Mouse (Mus musculus) forebrain, embryonic 16.5 days (tissue): ENCODE measurements around the gene Vps37b. TPM values are rescaled to one million over a fixed set of nuclear protein-coding genes. Genes with fewer than 3 reads are reported as not detected.
A peak's percentile ranks its signal among the peaks of the same experiment; 100 is the strongest.

Experiments used
- ATAC-seq: fragments of 200-750 bp; cut with Nextera tagmentation; 2 replicates; pipeline ENCODE4 v1.8.0; 2017; ENCODE audit warnings: mild to moderate bottlenecking, moderate library complexity
- H3K27ac ChIP-seq: fragments of 300-500 bp; sonication (generic); 2 replicates; pipeline ENCODE4 v1.5.1; 2014; ENCODE audit warnings: low read length, control low read depth
- H3K27me3 ChIP-seq: fragments of 300-500 bp; sonication (generic); replicated peaks from 2 replicates; pipeline ENCODE4 v1.6.1; 2014; ENCODE audit warnings: low read length; ENCODE audit not compliant: control insufficient read depth, insufficient read depth
- H3K36me3 ChIP-seq: fragments of 300-500 bp; sonication (generic); 2 replicates; pipeline ENCODE4 v1.6.1; 2014; ENCODE audit not compliant: control insufficient read depth, insufficient read depth
- H3K4me1 ChIP-seq: fragments of 300-500 bp; sonication (generic); replicated peaks from 2 replicates; pipeline ENCODE4 v1.6.1; 2014; ENCODE audit warnings: low read length; ENCODE audit not compliant: control insufficient read depth, insufficient read depth
- H3K4me2 ChIP-seq: fragments of 300-500 bp; sonication (generic); 2 replicates; pipeline ENCODE4 v1.6.1; 2014; ENCODE audit warnings: mild to moderate bottlenecking, low read length, control low read depth
- H3K4me3 ChIP-seq: fragments of 300-500 bp; sonication (generic); replicated peaks from 2 replicates; pipeline ENCODE4 v1.5.1; 2014; ENCODE audit warnings: mild to moderate bottlenecking, low read length, control low read depth
- H3K9ac ChIP-seq: fragments of 300-500 bp; sonication (generic); replicated peaks from 2 replicates; pipeline ENCODE4 v1.6.1; 2014; ENCODE audit warnings: low read depth, low read length, control low read depth
- H3K9me3 ChIP-seq: fragments of 300-500 bp; sonication (generic); 2 replicates; pipeline ENCODE4 v1.6.1; 2016; ENCODE audit warnings: low read length; ENCODE audit not compliant: control insufficient read depth
- WGBS: fragments of 180-500 bp; shearing (Covaris S2); extraction: QIAGEN DNeasy Blood & Tissue Kit; methylation state at CpG from one replicate; pipeline ENCODE4 v1.1.7; 2014; 5-methylcytosine and 5-hydroxymethylcytosine counted together
- polyA plus RNA-seq: library from polyadenylated mRNA; unstranded; fragments of >200 nt; fragmentation: Nextera tagmentation; extraction: Ambion mirVana; gene quantifications from 2 replicates; pipeline ENCODE4 v1.2.1, GENCODE M21; 2015

Gene Vps37b
- polyA plus RNA-seq, 1 experiment from 2014 or later, result 104 TPM

- Histone ChIP-seq H3K4me3 (no peak overlapping the region), H3K9me3 (no peaks in the 10 kb centered on the region), H3K4me2 (peak overlapping the region; percentile 12; the same call in 1 of the 2 replicates), H3K9ac (peak overlapping the region; percentile 11; the same call in 1 of the 2 replicates), H3K27ac (peak overlapping the region; percentile 41; the same call in 1 of the 2 replicates), H3K36me3 (no peaks in the 10 kb centered on the region), H3K4me1 (peaks cover 68% of the 10 kb centered on the region), H3K27me3 (no peaks in the 10 kb centered on the region)
- no peak for ATAC-seq
- 37% methylated on average over 5 of the region's 5 CpGs for WGBS
These were observed 5.5 kb downstream of the Vps37b start for GRCm38 (mm10) chr5:124026568-124026967.

DNA sequence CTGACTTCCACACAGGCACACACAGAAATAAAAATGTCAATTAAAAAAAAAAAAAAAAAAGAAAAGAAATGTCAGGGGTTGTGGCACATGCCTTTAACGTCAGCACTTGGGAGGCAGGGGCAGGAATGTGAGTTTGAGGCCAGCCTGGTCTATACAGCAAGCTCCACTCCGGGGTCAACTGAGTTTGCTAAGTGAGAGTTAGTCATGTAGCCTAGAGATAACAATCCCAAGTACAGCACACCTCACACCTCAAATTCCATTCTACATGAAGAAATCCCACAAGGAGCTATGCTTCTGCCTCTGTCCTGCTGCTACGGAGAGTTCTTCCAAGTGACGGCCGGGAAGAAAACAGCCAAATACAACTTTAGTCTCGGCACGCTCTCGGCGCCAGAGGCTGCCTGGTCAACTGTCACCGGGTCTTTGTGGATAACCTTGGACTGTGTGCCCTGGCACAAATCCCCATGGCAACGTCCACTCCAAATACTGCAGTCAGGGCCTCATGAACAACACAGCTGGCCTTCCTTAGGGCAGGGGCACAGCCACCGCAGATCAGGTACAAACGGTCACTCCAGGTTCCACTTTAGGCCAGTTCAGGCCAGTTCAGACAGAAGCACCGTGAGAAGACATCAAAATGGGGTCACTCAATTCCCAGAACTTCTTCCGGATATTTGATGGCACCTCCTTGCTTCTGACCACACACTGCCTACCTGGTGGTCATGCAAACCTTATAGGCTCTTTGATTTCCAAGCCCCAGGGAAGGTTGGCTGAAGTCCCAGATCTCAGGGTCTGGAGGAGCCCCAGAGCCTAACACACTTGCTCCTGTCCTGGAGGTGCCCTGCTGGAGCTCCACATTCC, 6.3 kb downstream of the Vps37b start:
- WGBS, result 74% methylated on average over 15 of the region's 15 CpGs
- Histone ChIP-seq H3K27ac (peak overlapping the region; percentile 41; the same call in 1 of the 2 replicates), H3K36me3 (no peaks in the 10 kb centered on the region), H3K9ac (peak overlapping the region; percentile 11), H3K4me1 (peaks cover 68% of the 10 kb centered on the region), H3K4me2 (peak overlapping the region; percentile 12; the same call in 1 of the 2 replicates), H3K9me3 (no peaks in the 10 kb centered on the region), H3K27me3 (no peaks in the 10 kb centered on the region), H3K4me3 (no peak overlapping the region)
- ATAC-seq, result no peak

- H3K27me3 ChIP-seq, result no peaks in the 10 kb centered on the region
- peaks cover 68% of the 10 kb centered on the region for H3K4me1 ChIP-seq
- no peak overlapping the region for H3K9ac ChIP-seq
- H3K27ac ChIP-seq, result no peak overlapping the region
- H3K4me3 ChIP-seq, result no peak overlapping the region
- ATAC-seq, result no peak
- no peak overlapping the region for H3K4me2 ChIP-seq
- no peaks in the 10 kb centered on the region for H3K36me3 ChIP-seq
- WGBS, result 31% methylated on average over 9 of the region's 9 CpGs
- no peaks in the 10 kb centered on the region for H3K9me3 ChIP-seq
These were observed 6.9 kb downstream of the Vps37b start for GRCm38 (mm10) chr5:124025146-124025545.

DNA sequence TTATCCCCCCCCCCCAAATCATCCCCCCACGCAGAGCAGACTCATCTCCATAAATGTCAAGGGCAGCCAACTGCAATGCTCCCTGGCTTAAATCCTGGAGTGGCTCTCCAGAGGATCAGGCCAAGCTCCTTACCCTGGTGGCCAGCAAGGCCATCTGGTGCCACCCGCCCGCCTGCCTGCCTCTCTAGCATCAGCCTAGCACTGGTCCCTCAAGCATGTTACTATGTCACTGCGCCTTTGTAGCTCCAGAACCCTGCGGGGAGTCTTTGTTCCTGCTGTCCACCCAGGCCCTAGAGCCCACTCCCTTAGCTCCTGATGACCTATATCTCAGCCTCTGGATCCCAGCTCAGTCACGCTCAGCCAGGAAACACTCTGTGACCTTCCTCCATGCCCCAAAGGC, 7.4 kb downstream of the Vps37b start:
- Histone ChIP-seq H3K4me3 (no peak overlapping the region), H3K27me3 (no peaks in the 10 kb centered on the region), H3K36me3 (no peaks in the 10 kb centered on the region), H3K4me1 (peaks cover 68% of the 10 kb centered on the region), H3K27ac (no peak overlapping the region), H3K9ac (no peak overlapping the region), H3K4me2 (no peak overlapping the region), H3K9me3 (no peaks in the 10 kb centered on the region)
- ATAC-seq, result peak; percentile 37; the same call in 1 of the 2 replicates
- 66% methylated on average over 6 of the region's 6 CpGs for WGBS

- Histone ChIP-seq H3K4me2 (no peak overlapping the region), H3K9ac (no peak overlapping the region), H3K27me3 (no peaks in the 10 kb centered on the region), H3K9me3 (no peaks in the 10 kb centered on the region), H3K4me1 (peaks cover 66% of the 10 kb centered on the region), H3K4me3 (no peak overlapping the region), H3K36me3 (no peaks in the 10 kb centered on the region), H3K27ac (no peak overlapping the region)
- 88% methylated on average over 7 of the region's 7 CpGs for WGBS
- ATAC-seq, result no peak
These were observed 9.7 kb downstream of the Vps37b start for GRCm38 (mm10) chr5:124022365-124022764.

DNA sequence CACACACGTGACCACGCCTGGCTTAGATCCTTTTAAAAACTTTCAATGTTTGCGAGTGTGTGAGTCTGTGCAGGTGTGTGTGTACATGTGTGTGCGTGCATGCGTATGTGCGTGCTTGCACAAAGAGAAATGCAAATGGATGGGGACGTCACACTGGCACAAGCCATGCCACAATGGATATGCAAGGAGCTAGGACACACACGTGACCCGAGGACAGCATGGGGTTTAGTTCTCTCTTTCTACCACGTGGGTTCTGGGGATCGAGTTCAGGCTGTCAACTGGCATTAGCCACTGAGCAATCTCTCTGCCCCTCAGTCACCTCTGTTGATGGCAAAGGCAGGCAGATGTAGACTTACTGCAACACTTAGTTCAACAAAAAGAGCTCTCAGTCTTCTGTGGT, 10.4 kb downstream of the Vps37b start:
- Histone ChIP-seq H3K4me3 (no peak overlapping the region), H3K4me2 (no peak overlapping the region), H3K9me3 (no peaks in the 10 kb centered on the region), H3K27ac (no peak overlapping the region), H3K27me3 (no peaks in the 10 kb centered on the region), H3K4me1 (peaks cover 67% of the 10 kb centered on the region), H3K36me3 (no peaks in the 10 kb centered on the region), H3K9ac (no peak overlapping the region)
- 86% methylated on average over 11 of the region's 11 CpGs for WGBS
- no peak for ATAC-seq

DNA sequence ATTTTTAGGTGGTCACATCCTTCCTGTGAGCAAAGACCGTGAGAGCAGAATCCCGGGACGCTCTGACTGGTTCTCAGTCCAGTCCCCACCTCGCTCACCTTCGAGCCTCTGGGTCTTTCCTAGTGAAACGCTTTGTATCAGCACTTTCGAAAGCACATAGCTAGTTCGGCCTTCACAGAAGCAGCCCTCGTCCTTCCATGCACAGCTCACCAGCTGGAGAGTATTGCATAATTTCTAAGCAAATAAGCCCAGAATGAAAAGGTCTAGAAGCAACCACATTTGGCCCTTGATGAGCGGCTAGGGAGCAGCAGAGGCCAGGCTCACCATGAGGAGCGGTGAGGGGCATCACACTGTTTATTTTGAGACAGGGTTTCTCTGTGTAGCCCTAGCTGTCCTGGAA, 10.9 kb downstream of the Vps37b start:
- no peak overlapping the region for H3K27ac ChIP-seq
- H3K9ac ChIP-seq, result no peak overlapping the region
- no peak for ATAC-seq
- peaks cover 64% of the 10 kb centered on the region for H3K4me1 ChIP-seq
- no peak overlapping the region for H3K4me3 ChIP-seq
- no peaks in the 10 kb centered on the region for H3K27me3 ChIP-seq
- no peaks in the 10 kb centered on the region for H3K36me3 ChIP-seq
- no peak overlapping the region for H3K4me2 ChIP-seq
- no peaks in the 10 kb centered on the region for H3K9me3 ChIP-seq
- 90% methylated on average over 11 of the region's 11 CpGs for WGBS

- Histone ChIP-seq H3K27me3 (no peaks in the 10 kb centered on the region), H3K4me1 (peaks cover 54% of the 10 kb centered on the region), H3K4me2 (no peak overlapping the region), H3K9ac (no peak overlapping the region), H3K4me3 (no peak overlapping the region), H3K27ac (peak overlapping the region; percentile 21; the same call in 1 of the 2 replicates), H3K9me3 (no peaks in the 10 kb centered on the region), H3K36me3 (no peaks in the 10 kb centered on the region)
- ATAC-seq, result peak; percentile 26; the same call in 1 of the 2 replicates
- WGBS, result 54% methylated on average over 12 of the region's 12 CpGs
These were observed 12.5 kb downstream of the Vps37b start for GRCm38 (mm10) chr5:124019348-124020216.

GRCm38 (mm10) chr5:124018651-124019050, 13.4 kb downstream of the Vps37b start:
- H3K9me3 ChIP-seq, result no peaks in the 10 kb centered on the region
- no peak overlapping the region for H3K27ac ChIP-seq
- ATAC-seq, result no peak
- H3K4me3 ChIP-seq, result no peak overlapping the region
- no peaks in the 10 kb centered on the region for H3K27me3 ChIP-seq
- no peak overlapping the region for H3K9ac ChIP-seq
- H3K4me1 ChIP-seq, result peaks cover 55% of the 10 kb centered on the region
- H3K36me3 ChIP-seq, result no peaks in the 10 kb centered on the region
- 86% methylated on average over 9 of the region's 9 CpGs for WGBS
- no peak overlapping the region for H3K4me2 ChIP-seq
